Mouse (Mus musculus) CD4-positive, CD25-positive, alpha-beta regulatory T cell, adult 4 months (primary cell): ENCODE results near the gene Ets2. TPM values are rescaled to one million over a fixed set of nuclear protein-coding genes. Genes with fewer than 3 reads are reported as not detected.
"Not testable (repeated sequence)": the region's sequence is repeated elsewhere in the genome, so short reads cannot be mapped to it uniquely, and the experiment has no call there.

Source experiments
- ATAC-seq: one replicate; pipeline ENCODE4 v1.8.0; 2017
- polyA plus RNA-seq, 2 experiments: library from polyadenylated mRNA; unstranded; fragments of 100-300 nt; shearing (Covaris generic); gene quantifications; one replicate each; pipeline ENCODE4 v1.2.1; 2017

Ets2 gene
- polyA plus RNA-seq, 2 experiments from 2014 or later, result 4.2 to 4.3 TPM

- no peak for ATAC-seq
Observed at GRCm38 (mm10) chr16:95736059-95736458, 34.2 kb downstream of the Ets2 start.

- no peak for ATAC-seq
Observed at GRCm38 (mm10) chr16:95736470-95736869, 34.6 kb downstream of the Ets2 start.

- ATAC-seq, result no peak
Observed at GRCm38 (mm10) chr16:95739522-95739921, 37.6 kb downstream of the Ets2 start.

GRCm38 (mm10) chr16:95741358-95741757 lies 39.5 kb downstream of the Ets2 start:
- no peak for ATAC-seq

GRCm38 (mm10) chr16:95741915-95742739 lies 40.3 kb downstream of the Ets2 start:
- no peak for ATAC-seq

GRCm38 (mm10) chr16:95742740-95743030 lies 40.8 kb downstream of the Ets2 start:
- no peak for ATAC-seq

- no peak for ATAC-seq
Observed at GRCm38 (mm10) chr16:95743104-95743503, 41.2 kb downstream of the Ets2 start.

- no peak for ATAC-seq
Observed at GRCm38 (mm10) chr16:95744771-95745170, 42.9 kb downstream of the Ets2 start.

- no peak for ATAC-seq
Observed at GRCm38 (mm10) chr16:95745685-95746084, 43.8 kb downstream of the Ets2 start.

- ATAC-seq, result no peak
Observed at GRCm38 (mm10) chr16:95746565-95746964, 44.7 kb downstream of the Ets2 start.

- peak; percentile 55 for ATAC-seq
Observed at GRCm38 (mm10) chr16:95749291-95750103, 47.6 kb downstream of the Ets2 start.

- ATAC-seq, result peak; percentile 80
Observed at GRCm38 (mm10) chr16:95750211-95750629, 48.3 kb downstream of the Ets2 start.

GRCm38 (mm10) chr16:95752502-95752901 lies 50.6 kb downstream of the Ets2 start:
- ATAC-seq, result no peak

GRCm38 (mm10) chr16:95753295-95753694 lies 51.4 kb downstream of the Ets2 start:
- no peak for ATAC-seq

GRCm38 (mm10) chr16:95759151-95759987 lies 57.5 kb downstream of the Ets2 start:
- no peak for ATAC-seq

GRCm38 (mm10) chr16:95759988-95760391 lies 58.1 kb downstream of the Ets2 start:
- ATAC-seq, result no peak

GRCm38 (mm10) chr16:95761742-95762141 lies 59.9 kb downstream of the Ets2 start:
- peak; percentile 68 for ATAC-seq

- no peak for ATAC-seq
Observed at GRCm38 (mm10) chr16:95763201-95763600, 61.3 kb downstream of the Ets2 start.

GRCm38 (mm10) chr16:95764041-95764440 lies 62.2 kb downstream of the Ets2 start:
- not testable (repeated sequence) for ATAC-seq

- no peak for ATAC-seq
Observed at GRCm38 (mm10) chr16:95766181-95766580, 64.3 kb downstream of the Ets2 start.

GRCm38 (mm10) chr16:95767246-95767645 lies 65.4 kb downstream of the Ets2 start:
- ATAC-seq, result no peak

GRCm38 (mm10) chr16:95769066-95769995 lies 67.5 kb downstream of the Ets2 start:
- ATAC-seq, result peak; percentile 80
